Mouse (Mus musculus): ENCODE results near the gene Pqbp1. TPM values are rescaled to one million over a fixed set of nuclear protein-coding genes. Genes with fewer than 3 reads are reported as not detected.
"Not testable (repeated sequence)": the region's sequence is repeated elsewhere in the genome, so short reads cannot be mapped to it uniquely, and the experiment has no call there.

Pqbp1 gene
- polyA plus RNA-seq, 1 experiment from 2014 or later: 161 TPM

DNA sequence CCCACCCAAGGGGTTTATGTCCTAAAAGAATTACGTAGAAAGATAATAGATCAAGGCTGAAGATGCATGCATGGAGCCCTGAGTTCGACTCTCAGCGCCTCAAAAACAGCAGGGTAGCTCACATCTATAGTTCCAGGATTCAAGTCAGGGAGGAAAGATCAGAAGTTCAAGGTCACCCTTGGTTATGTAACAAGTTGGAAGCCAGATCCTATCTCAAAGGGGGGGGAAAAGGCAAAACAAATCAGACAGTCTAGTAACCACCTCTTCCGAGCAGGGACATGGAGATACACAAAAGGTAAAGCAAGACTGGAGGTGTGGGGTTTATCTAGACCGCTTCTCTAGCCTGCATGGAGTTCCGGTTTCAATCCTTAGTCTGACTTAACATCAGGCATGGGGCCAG, 27.2 kb upstream of the Pqbp1 start:
- no peak overlapping the region for H3K4me2 ChIP-seq (replicated peaks; ENCODE audit: low read depth, low read length)
- H3K4me1 ChIP-seq (replicated peaks; ENCODE audit: control insufficient read depth, insufficient read depth, low read length): no peaks in the 10 kb centered on the region
- no peak overlapping the region for H3K9ac ChIP-seq (ENCODE audit: low read depth, low read length)
- 0 out of 2 replicates have a peak, but pooled peaks cover 2% of the 10 kb centered on the region for H3K9me3 ChIP-seq (ENCODE audit: control insufficient read depth, low read length)
- 78% methylated on average over 6 of the region's 6 CpGs for WGBS
- no peak overlapping the region for H3K4me3 ChIP-seq (ENCODE audit: low read depth, low read length)
- no peaks in the 10 kb centered on the region for H3K36me3 ChIP-seq (ENCODE audit: control insufficient read depth, insufficient read depth, low read length)
- no peak overlapping the region for H3K27ac ChIP-seq (ENCODE audit: low read depth, low read length)
- DNase-seq (ENCODE audit: low spot score) (no peak), ATAC-seq (ENCODE audit: low FRiP score) (no peak)
- H3K27me3 ChIP-seq (ENCODE audit: control insufficient read depth, insufficient read depth, low read length): peaks cover 33% of the 10 kb centered on the region; the same call in 1 of the 2 replicates

DNA sequence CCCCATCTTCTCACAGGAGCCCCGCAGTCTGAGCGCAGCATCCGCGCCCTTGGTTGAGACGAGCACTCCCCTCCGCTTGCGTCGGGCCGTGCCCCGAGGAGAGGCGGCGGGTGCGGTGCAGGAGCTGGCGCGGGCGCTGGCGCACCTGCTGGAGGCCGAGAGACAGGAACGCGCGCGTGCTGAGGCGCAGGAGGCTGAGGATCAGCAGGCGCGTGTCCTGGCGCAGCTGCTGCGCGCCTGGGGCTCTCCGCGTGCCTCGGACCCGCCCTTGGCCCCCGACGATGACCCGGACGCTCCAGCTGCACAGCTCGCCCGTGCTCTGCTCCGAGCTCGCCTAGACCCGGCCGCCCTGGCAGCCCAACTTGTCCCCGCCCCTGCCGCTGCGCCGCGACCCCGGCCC, 23.0 kb upstream of the Pqbp1 start:
- WGBS: 6% methylated on average over 41 of the region's 48 CpGs
- Histone ChIP-seq H3K27ac (ENCODE audit: low read depth, low read length) (no peak overlapping the region), H3K9me3 (ENCODE audit: control insufficient read depth, low read length) (no peaks in the 10 kb centered on the region), H3K4me2 (replicated peaks; ENCODE audit: low read depth, low read length) (peak overlapping the region; percentile 38), H3K4me1 (replicated peaks; ENCODE audit: control insufficient read depth, insufficient read depth, low read length) (no peaks in the 10 kb centered on the region), H3K9ac (ENCODE audit: low read depth, low read length) (peak overlapping the region; percentile 33; the same call in 1 of the 2 replicates), H3K4me3 (ENCODE audit: low read depth, low read length) (peak overlapping the region; percentile 28), H3K27me3 (ENCODE audit: control insufficient read depth, insufficient read depth, low read length) (peaks cover 28% of the 10 kb centered on the region; the same call in 1 of the 2 replicates), H3K36me3 (ENCODE audit: control insufficient read depth, insufficient read depth, low read length) (no peaks in the 10 kb centered on the region)
- peak; percentile 25; the same call in 1 of the 2 replicates for ATAC-seq (ENCODE audit: low FRiP score)
- DNase-seq (ENCODE audit: low spot score): peak; percentile 44

DNA sequence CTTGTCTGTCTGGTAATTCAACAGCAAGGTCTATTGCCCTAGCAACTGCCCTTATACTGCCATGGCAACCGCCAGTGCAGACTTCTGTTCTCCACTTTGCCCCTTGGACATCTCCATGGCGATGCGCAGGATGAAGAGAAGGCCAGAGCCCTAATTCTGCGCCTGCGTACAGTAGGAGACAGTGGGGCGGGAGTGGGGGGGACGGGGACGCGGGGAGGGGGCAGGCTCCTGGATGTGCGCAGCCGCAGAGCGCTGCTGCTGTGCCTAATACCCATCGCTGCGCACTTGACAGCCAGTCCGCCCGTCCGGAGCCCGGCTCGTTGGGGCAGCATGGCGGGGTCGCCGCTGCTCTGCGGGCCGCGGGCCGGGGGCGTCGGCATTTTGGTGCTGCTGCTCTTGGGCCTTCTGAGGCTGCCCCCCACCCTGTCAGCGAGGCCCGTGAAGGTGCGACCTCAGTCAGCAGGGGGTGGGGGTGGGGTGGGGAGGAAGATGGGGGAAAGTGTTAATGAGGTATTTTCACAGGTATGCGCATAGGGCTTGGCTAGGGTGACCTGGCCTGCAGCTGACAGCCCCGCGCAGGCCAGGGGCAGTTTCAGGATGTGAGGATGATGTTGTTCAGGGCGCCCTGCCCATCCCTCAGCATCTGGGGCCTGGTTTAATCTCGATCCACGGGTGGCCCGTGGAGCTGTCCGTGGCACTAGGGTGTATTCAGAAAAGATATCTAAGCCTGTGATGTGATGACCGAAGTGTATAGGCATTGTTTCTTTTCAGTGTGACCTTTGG, 20.7 kb upstream of the Pqbp1 start, which contains the start of gene Pcsk1n:
Pcsk1n (plus strand) TSS at position 222 of the 783 bp plus-strand sequence.
- WGBS: 17% methylated on average over 26 of the region's 40 CpGs
- Histone ChIP-seq H3K27me3 (ENCODE audit: control insufficient read depth, insufficient read depth, low read length) (peaks cover 19% of the 10 kb centered on the region; the same call in 1 of the 2 replicates), H3K36me3 (ENCODE audit: control insufficient read depth, insufficient read depth, low read length) (no peaks in the 10 kb centered on the region), H3K4me2 (replicated peaks; ENCODE audit: low read depth, low read length) (peak within 1 kb of the TSS; percentile 48), H3K9ac (ENCODE audit: low read depth, low read length) (peak within 1 kb of the TSS; percentile 42; the same call in 1 of the 2 replicates), H3K27ac (ENCODE audit: low read depth, low read length) (peak within 1 kb of the TSS; percentile 78), H3K4me3 (ENCODE audit: low read depth, low read length) (peak within 1 kb of the TSS; percentile 36), H3K4me1 (replicated peaks; ENCODE audit: control insufficient read depth, insufficient read depth, low read length) (no peaks in the 10 kb centered on the region), H3K9me3 (ENCODE audit: control insufficient read depth, low read length) (no peaks in the 10 kb centered on the region)
- ATAC-seq (ENCODE audit: low FRiP score) (peak; percentile 94), DNase-seq (ENCODE audit: low spot score) (peak; percentile 77)

DNA sequence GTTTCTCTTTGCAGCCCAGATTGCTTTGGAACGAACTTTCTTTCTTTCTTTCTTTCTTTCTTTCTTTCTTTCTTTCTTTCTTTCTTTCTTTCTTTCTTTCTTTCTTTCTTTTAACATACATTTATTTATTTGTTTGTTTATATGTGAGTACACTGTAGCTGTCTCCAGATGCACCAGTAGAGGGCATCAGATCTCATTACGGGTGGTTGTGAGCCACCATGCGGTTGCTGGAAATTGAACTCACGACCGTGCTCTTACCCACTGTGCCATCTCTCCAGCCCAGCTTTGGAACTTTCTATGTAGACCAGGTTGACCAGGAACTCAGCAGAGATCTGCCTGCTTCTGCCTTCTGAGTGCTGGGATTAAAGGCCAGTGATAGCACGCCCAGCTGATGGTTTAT, 18.9 kb upstream of the Pqbp1 start:
- not testable (repeated sequence) for H3K27me3 ChIP-seq (ENCODE audit: control insufficient read depth, insufficient read depth, low read length); H3K36me3 ChIP-seq (ENCODE audit: control insufficient read depth, insufficient read depth, low read length); H3K4me2 ChIP-seq (replicated peaks; ENCODE audit: low read depth, low read length); H3K4me3 ChIP-seq (ENCODE audit: low read depth, low read length); H3K9me3 ChIP-seq (ENCODE audit: control insufficient read depth, low read length); H3K4me1 ChIP-seq (replicated peaks; ENCODE audit: control insufficient read depth, insufficient read depth, low read length); H3K27ac ChIP-seq (ENCODE audit: low read depth, low read length); H3K9ac ChIP-seq (ENCODE audit: low read depth, low read length); DNase-seq (ENCODE audit: low spot score); ATAC-seq (ENCODE audit: low FRiP score)
- 70% methylated on average over 6 of the region's 6 CpGs for WGBS

DNA sequence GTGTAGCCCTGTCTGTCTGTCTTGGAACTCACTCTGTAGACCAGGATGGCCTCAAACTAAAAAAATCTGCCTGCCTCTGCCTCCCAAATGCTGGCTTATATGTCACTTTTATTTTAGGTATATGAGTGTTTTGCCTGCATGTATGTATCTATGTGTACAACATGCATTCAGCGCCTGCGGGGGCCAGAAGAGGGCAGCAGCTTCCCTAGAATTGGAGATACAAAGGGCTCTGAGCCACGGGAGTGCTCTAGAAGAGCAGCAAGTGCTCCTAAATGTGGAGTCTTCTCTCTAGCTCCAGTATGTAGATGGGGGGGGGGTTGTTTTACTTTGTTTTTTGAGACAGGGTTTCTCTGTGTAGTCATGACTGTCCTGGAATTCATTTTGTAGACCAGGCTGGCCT, 16.6 kb upstream of the Pqbp1 start:
- not testable (repeated sequence) for ATAC-seq (ENCODE audit: low FRiP score); H3K4me2 ChIP-seq (replicated peaks; ENCODE audit: low read depth, low read length); H3K9ac ChIP-seq (ENCODE audit: low read depth, low read length); DNase-seq (ENCODE audit: low spot score); H3K27me3 ChIP-seq (ENCODE audit: control insufficient read depth, insufficient read depth, low read length); H3K27ac ChIP-seq (ENCODE audit: low read depth, low read length); H3K36me3 ChIP-seq (ENCODE audit: control insufficient read depth, insufficient read depth, low read length); H3K4me3 ChIP-seq (ENCODE audit: low read depth, low read length); H3K4me1 ChIP-seq (replicated peaks; ENCODE audit: control insufficient read depth, insufficient read depth, low read length); H3K9me3 ChIP-seq (ENCODE audit: control insufficient read depth, low read length)
- WGBS: 19% methylated on average over 3 of the region's 3 CpGs

DNA sequence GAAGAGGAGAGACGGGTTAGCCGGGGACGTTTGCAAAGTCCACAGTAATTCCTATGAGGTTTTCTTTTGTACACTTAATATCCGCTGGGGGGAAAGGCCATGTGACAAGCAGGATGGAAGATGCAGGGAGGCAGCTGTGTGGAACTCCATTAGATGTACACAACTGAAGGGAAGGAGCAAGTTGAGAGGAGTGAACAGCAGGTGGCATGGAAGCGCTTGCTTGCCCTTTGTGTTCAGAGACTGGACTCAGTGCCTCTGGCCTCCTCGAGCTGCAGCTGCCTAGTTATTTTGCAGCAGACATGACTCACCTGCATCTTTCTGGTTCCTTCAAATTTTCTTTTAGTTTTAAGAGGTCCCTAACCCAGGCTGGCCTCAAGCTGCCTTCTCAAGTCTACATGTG, 11.4 kb upstream of the Pqbp1 start:
- 50% methylated on average over 6 of the region's 6 CpGs for WGBS
- Histone ChIP-seq H3K27me3 (ENCODE audit: control insufficient read depth, insufficient read depth, low read length) (no peaks in the 10 kb centered on the region), H3K36me3 (ENCODE audit: control insufficient read depth, insufficient read depth, low read length) (no peaks in the 10 kb centered on the region), H3K4me3 (ENCODE audit: low read depth, low read length) (no peak overlapping the region), H3K9me3 (ENCODE audit: control insufficient read depth, low read length) (no peaks in the 10 kb centered on the region), H3K27ac (ENCODE audit: low read depth, low read length) (no peak overlapping the region), H3K4me1 (replicated peaks; ENCODE audit: control insufficient read depth, insufficient read depth, low read length) (no peaks in the 10 kb centered on the region), H3K4me2 (replicated peaks; ENCODE audit: low read depth, low read length) (no peak overlapping the region), H3K9ac (ENCODE audit: low read depth, low read length) (no peak overlapping the region)
- DNase-seq (ENCODE audit: low spot score) (no peak), ATAC-seq (ENCODE audit: low FRiP score) (no peak)

DNA sequence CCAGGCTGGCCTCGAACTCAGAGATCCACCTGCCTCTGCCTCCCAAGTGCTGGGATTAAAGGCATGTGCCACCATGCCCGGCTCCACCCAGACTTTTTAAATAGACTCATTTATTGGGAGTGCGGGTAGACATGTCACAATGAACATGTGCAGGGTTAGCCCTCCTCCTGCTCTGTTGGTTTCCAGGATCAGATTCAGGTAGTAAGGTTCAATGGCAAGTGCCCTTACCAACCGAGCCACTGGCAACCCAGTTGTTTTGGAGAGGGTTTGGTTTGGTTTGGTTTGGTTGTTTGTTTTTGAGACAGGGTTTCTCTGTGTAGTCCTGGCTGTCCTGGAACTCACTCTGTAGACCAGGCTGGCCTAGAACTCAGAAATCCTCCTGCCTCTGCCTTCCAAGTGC, 10.2 kb upstream of the Pqbp1 start, which contains the start of gene Gm10490:
Gm10490 (plus strand) TSS at position 301 of the 400 bp plus-strand sequence.
- H3K4me3 ChIP-seq (ENCODE audit: low read depth, low read length); H3K27ac ChIP-seq (ENCODE audit: low read depth, low read length); H3K36me3 ChIP-seq (ENCODE audit: control insufficient read depth, insufficient read depth, low read length); H3K9me3 ChIP-seq (ENCODE audit: control insufficient read depth, low read length); ATAC-seq (ENCODE audit: low FRiP score); H3K27me3 ChIP-seq (ENCODE audit: control insufficient read depth, insufficient read depth, low read length); DNase-seq (ENCODE audit: low spot score); H3K9ac ChIP-seq (ENCODE audit: low read depth, low read length); H3K4me1 ChIP-seq (replicated peaks; ENCODE audit: control insufficient read depth, insufficient read depth, low read length); H3K4me2 ChIP-seq (replicated peaks; ENCODE audit: low read depth, low read length): not testable (repeated sequence)
- WGBS: 96% methylated on average over 4 of the region's 4 CpGs

DNA sequence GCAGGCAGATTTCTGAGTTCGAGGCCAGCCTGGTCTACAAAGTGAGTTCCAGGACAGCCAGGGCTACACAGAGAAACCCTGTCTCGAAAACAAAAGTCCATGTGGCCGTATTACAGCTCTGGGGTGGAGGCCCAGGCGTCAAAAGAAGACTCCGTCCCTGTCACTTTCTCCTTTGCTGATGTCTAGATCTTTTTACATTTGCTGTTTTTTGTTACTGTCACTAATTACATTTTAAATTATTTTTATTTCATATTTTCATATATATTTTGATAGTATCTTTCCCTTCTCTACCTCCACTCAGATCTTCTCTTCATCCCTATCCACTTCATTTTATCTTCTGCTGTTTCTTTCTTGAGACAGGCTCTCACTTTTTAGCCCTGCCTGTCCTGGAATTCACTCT, 8.7 kb upstream of the Pqbp1 start, which contains the start of gene Gm10491:
Gm10491 (minus strand) TSS at position 101 of the 400 bp plus-strand sequence.
- Histone ChIP-seq H3K4me3 (ENCODE audit: low read depth, low read length) (no peak within 1 kb of the TSS), H3K36me3 (ENCODE audit: control insufficient read depth, insufficient read depth, low read length) (no peaks in the 10 kb centered on the region), H3K27me3 (ENCODE audit: control insufficient read depth, insufficient read depth, low read length) (no peaks in the 10 kb centered on the region), H3K9ac (ENCODE audit: low read depth, low read length) (no peak within 1 kb of the TSS), H3K27ac (ENCODE audit: low read depth, low read length) (no peak within 1 kb of the TSS), H3K9me3 (ENCODE audit: control insufficient read depth, low read length) (no peaks in the 10 kb centered on the region), H3K4me2 (replicated peaks; ENCODE audit: low read depth, low read length) (no peak within 1 kb of the TSS), H3K4me1 (replicated peaks; ENCODE audit: control insufficient read depth, insufficient read depth, low read length) (no peaks in the 10 kb centered on the region)
- WGBS: 89% methylated on average over 5 of the region's 5 CpGs
- no peak for DNase-seq (ENCODE audit: low spot score)
- no peak for ATAC-seq (ENCODE audit: low FRiP score)

DNA sequence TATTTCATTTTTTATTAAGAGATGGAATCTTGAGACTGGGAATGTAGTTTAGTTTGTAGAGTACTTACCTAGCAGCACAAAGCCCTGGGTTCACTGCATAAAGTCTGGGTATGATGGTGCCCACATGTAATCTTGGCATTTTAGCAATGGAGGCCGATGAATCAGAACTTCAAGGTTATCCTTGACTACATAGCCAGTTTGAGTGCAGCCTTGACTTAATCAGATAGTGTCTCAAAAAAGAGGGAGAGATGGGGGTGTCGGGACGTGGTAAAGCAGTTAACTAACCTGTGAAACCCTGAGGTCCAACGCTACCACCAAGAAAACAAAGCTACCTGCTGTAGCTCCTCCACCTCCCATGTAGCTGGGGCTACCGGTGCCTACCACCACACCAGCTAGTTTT, 5.4 kb upstream of the Pqbp1 start:
- H3K9me3 ChIP-seq (ENCODE audit: control insufficient read depth, low read length): no peaks in the 10 kb centered on the region
- no peak for DNase-seq (ENCODE audit: low spot score)
- no peak overlapping the region for H3K4me3 ChIP-seq (ENCODE audit: low read depth, low read length)
- no peaks in the 10 kb centered on the region for H3K36me3 ChIP-seq (ENCODE audit: control insufficient read depth, insufficient read depth, low read length)
- no peak for ATAC-seq (ENCODE audit: low FRiP score)
- no peak overlapping the region for H3K27ac ChIP-seq (ENCODE audit: low read depth, low read length)
- no peak overlapping the region for H3K4me2 ChIP-seq (replicated peaks; ENCODE audit: low read depth, low read length)
- no peak overlapping the region for H3K9ac ChIP-seq (ENCODE audit: low read depth, low read length)
- no peaks in the 10 kb centered on the region for H3K4me1 ChIP-seq (replicated peaks; ENCODE audit: control insufficient read depth, insufficient read depth, low read length)
- no peaks in the 10 kb centered on the region for H3K27me3 ChIP-seq (ENCODE audit: control insufficient read depth, insufficient read depth, low read length)
- 93% methylated on average over 5 of the region's 5 CpGs for WGBS
